Mouse (Mus musculus): ENCODE data around the gene Frmd6.

- TF ChIP-seq CTCF (IDR thresholded peaks at IDR 0.05; ENCODE audit: extremely low read depth, insufficient read length, insufficient replicate concordance, low read depth, low read length) (no peak), POLR2A (IDR thresholded peaks at IDR 0.05; ENCODE audit: low read depth, low read length) (no peak)
Observed at GRCm38 (mm10) chr12:70812822-70813465, 12.4 kb upstream of the Frmd6 start.
